Mouse (Mus musculus) kidney, adult 8-10 months (tissue): ENCODE results near the gene Akr1c18.
"Not testable (repeated sequence)": the region's sequence is repeated elsewhere in the genome, so short reads cannot be mapped to it uniquely, and the experiment has no call there.

ENCODE experiments used
- DNase-seq, 2 experiments: peaks; one replicate each; pipeline ENCODE4 v3.0.0; 2022

Gene Akr1c18

DNA sequence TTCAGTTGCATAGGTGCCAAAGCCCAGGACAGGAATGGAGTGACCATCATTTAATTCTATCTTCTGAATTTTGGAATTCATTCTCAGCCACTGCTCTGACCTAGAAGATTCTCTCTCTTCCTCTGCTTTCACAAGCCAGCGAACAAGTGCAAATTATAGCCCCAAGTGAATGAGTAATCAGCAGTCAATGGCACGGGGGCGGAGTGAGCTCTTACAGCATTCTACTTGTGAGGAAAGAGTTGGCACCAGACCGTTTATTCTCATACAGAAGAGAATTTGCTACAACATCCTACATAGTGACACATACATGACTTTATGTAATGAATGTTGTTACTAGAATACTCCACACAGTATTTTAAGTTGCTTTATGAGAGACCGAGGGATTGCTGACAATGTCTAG lies at the start of gene Akr1c18:
Gene Akr1c18, minus strand, starts transcription at position 137 of the 400 bp plus-strand sequence.
- peak; percentile 14 to 37 for DNase-seq

DNA sequence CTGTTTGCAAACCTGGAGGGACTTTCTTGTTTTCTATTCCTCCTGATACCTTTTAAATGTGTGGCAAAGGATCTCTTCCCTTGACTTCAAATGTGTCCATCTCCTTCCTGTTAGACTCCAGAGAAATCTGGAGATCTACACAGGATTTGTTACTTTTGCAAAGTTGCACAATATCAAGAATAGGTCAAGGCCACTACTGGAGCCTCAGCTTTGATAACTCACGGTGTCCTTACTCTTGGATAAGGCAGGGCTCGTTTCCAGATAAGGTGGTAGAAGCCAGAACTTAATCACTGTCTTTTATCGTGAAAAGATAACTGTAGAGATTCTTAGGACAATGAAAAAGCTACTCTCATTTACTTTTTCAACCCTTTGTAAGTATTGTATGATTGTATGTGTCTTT lies 42.1 kb upstream of the Akr1c18 start:
- DNase-seq: no peak

DNA sequence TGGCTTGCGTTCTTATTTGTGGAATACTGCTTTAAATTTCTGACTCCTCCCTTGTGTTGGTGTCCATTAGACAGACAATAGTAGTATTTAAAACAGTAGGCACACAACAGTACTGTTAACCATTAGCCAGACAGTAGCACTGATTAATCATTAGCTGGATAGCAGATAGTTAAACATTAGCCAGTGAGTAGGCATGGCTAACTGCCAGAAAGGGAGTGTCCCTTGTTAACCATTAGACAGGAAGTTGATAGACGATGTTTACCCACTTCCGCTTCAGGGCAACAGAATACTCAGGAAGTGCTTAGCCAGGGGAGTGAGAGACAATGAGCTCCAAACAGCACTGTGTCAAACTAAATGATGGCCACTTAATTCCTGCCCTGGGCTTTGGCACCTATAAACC lies 40.5 kb upstream of the Akr1c18 start, which contains the start of gene Akr1c13:
Gene Akr1c13, plus strand, starts transcription at position 247 of the 400 bp plus-strand sequence.
- DNase-seq: peak; percentile 77 to 82

DNA sequence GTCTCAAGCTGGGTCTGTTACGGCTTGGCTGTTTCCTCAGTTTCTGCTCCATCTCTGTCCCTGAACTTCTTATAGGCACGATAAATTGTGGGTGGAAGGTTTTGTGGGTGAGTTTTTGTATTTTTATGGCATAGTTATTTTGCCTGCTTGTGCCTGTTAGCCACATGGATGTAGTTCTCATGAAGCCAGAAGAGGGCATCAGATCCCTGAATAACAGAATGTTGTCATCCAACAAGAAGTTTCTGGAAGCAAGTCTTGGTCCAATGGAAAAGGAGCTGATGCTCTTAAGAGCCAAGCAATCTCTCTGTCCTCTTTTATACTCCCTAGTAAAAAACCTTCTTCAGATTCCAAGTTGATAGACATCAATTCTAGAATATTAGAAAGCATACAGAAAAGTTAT lies 37.7 kb upstream of the Akr1c18 start:
- DNase-seq: peak; percentile 45 to 46

DNA sequence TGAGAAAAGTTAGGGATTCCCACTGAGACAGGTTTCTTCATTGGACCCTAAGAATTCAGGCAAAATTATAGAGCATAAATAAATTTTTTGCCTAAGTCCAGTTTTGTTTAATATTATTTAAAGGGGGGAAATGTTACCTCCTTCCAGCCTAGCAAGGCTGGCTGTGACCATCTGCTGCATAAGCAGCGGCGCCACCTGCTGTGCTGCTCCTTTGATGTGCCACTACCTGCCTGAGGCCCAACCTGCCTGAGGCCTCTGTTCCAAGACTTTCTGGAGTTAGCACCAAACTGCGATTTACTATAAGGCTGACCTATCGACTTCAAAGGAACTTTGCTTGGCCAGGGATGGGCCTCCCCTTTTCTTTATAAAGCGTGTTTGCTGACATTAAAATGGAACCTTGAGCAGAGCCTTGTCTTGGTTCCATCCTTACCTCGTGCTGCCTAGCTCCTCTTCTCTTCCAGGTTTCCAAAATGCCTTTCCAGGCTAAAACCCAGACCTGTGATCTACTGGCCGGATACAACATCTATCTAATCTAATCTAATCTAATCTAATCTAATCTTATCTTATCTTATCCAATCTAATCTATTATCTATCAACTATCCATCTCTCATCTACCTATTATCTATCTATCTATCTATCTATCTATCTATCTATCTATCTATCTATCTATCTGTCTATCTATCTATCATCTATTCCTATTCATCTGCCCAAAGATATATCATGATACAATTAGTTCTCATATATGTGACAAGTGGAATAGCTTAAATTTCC lies 36.4 kb upstream of the Akr1c18 start:
- peak in 1 of 2 experiments; percentile 22 for DNase-seq

DNA sequence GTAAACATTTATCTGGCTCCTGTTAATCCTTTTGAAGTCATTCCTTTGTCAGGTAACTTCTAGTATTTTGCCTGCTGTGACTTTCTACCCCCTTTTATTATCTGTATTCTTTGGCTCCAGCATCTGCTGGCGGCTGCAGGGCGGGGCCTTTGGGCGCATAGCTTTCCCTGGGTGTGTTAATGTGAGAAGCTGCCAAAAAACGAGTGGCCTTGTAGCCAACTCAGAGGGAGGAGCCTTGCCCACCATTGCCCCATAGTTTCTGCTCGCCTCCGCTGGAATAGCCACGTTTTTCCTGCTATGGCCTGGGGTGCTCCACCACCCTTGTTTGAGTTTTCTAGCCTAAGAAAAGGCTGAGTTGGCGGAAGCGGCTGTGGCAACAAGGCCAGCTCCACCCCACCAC lies 32.7 kb upstream of the Akr1c18 start:
- DNase-seq: no peak

DNA sequence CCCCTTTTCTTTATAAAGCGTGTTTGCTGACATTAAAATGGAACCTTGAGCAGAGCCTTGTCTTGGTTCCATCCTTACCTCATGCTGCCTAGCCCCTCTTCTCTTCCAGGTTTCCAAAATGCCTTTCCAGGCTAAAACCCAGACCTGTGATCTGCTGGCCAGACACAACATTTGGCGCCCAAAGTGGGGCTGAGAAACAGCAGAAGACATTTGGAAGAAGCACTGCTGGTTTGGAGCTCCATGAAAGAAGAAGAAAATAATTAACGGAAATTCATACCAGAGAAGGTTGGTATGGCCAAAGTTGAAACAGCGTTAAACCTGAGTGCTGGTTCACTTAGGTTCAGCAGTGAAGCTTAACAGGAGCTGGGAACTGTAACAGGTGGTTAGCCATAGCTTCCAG lies 30.9 kb upstream of the Akr1c18 start:
- not testable (repeated sequence) for DNase-seq

DNA sequence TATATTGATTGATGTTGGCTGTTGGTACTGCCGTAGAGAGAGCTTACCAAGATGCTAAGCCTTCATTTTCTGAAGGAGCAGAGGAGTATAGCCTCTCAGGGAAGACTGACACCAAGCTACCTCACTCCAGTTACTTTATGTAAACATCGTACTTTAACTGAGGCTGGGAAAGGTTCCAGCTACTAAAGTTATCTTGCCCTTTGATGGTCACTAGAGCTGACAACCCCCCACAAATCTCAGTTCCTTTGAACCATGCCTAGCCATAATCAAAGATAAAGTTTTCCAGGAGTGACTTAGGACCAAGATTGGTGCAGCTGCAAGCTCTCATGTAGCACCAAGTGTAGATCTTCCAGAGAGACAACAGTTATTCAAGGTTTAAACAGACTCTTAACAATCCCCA lies 22.5 kb upstream of the Akr1c18 start:
- DNase-seq: no peak

DNA sequence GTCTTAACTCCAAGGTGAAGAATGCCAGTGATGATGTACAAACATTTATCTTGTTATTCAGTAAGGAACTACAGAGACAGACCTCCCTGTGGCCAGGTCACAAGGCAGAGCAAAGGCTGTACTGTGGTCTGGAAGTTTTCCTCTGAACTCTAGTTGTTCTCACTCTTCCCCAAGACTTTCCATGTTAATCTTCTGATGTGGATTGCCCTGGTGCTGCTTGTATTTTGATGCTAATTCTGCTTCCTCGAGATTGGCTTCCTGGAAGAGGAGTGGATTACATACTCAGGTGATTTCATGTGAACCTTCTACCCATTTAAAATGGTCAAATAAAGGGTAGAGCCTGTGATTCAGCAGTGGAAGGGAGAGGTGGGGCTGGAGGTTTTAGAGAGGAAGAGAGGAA lies 17.6 kb upstream of the Akr1c18 start:
- no peak for DNase-seq

DNA sequence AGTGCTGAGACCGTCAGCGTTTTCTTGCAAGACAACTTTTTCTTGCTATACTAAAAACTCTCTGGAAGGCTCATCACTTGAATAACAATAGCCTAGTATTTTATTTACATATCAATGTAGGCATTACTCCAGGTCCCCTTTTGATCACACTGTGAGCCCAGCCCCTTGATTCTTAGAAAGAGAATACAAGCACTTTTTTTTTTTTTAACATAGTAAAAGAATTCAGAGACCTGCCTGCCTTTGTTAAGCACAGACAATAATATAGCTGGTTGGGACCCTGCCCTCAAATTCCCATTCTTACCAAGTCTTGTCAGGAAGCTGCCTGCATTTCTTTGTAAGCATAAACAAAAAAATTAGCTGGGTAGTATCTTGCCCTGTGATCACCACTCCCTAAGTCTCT lies 4.8 kb upstream of the Akr1c18 start:
- DNase-seq: no peak

DNA sequence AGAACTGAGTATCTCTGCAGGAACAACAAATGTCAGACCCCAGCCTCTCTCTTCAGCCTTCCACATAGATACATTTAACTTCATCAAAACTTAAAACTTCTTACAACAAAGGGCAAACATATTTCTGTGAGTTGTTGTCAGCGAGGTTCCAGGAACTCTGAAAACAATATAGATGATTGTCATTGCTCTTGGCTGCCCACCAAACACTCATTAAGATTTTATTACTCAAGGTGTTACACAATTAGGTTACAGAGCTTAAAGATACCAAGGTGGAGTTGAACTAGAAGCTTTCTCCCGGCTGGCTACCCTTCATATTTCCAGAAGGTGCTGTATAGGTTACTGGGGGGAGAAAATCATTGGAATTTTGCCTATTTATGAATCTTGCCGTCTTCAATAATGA lies 3.1 kb upstream of the Akr1c18 start:
- no peak for DNase-seq

DNA sequence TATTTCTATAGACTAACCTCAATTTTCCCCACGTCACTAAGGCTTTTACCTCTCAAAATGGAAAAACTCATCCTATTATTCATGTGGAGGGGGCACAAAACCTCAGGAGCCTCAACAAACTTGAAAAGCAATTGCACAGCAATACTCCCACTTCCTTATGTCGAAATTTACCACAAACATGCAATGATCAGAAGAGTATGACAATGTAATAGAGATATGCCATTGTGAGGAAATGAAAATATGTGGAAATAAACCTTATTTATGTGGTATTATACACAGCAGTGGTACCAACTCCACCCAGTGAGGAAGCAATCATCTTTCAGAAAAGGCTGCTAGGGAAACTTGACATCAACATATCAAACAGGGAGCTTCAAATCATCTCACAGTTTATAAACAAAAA lies 2.5 kb upstream of the Akr1c18 start:
- no peak for DNase-seq

DNA sequence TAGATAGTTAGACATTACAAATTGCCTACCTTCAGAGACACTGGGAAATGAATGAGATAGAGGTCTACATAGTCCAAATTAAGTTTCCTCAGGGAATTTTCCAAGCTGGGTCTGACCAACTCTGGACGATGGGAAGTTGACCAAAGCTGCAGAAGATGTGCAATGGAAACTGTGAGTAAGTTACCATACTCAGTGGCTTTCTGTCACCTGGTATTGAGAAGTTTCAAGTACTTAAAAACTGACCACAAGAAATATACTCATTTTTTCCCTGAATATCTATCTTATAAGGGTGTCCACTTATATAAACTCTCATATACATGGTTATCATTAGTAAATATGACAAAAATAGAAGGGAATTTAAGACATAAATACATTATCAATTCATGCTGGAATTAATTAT lies 6.2 kb downstream of the Akr1c18 start:
- no peak for DNase-seq

DNA sequence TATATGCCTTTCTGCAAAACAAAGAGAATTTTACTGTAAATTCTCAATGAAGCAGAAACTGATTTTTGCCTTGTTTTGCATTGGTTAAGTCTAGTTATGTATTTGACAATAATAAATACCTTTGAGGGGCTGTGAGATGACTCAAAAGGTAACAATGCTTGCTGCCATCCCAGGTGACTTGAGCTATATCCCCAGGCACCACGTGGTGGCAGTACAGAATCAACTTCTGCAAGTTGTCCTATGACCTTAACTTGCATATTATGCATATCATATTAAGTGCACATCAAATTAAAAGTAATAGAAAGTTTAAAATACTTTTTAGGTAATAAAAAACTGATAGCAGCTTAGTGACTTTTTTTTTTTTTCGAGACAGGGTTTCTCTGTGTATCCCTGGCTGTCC lies 17.4 kb downstream of the Akr1c18 start:
- peak in 1 of 2 experiments; percentile 53 for DNase-seq

DNA sequence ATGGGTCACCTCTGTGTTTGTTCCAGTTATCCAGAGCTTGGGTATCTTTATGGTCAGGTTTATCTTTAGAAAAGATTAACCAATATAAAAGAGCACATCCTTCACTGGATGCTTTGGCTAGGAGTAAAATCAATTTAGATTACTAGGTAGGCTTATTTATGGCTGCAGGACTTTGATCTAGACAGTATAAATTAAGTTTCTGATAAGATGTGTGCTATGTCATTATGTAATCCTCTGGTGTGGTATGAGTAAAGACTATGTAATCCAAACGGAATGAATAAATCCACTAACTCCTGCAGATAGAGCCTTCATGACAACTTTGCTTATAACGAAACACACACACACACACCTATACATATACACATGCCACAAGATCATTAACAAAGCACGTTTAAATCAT lies 18.7 kb downstream of the Akr1c18 start:
- no peak for DNase-seq

DNA sequence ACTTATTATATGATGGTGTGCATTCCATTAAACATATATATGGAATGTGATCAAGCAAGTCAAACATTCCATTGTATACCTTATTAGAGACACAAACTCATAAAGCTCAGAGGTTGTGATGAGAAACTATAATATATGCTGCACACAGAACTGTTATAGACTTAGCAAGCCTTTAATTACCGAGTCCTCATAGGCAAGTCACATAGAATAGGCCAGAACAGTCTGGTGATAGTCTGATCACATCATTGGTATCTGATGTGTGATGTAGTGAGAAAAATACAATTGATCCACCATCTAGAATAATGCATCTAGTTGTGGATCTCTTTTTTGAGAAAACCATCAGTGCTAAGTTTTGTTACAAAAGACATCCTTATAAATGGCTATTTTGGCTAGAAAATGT lies 19.1 kb downstream of the Akr1c18 start:
- DNase-seq: no peak

DNA sequence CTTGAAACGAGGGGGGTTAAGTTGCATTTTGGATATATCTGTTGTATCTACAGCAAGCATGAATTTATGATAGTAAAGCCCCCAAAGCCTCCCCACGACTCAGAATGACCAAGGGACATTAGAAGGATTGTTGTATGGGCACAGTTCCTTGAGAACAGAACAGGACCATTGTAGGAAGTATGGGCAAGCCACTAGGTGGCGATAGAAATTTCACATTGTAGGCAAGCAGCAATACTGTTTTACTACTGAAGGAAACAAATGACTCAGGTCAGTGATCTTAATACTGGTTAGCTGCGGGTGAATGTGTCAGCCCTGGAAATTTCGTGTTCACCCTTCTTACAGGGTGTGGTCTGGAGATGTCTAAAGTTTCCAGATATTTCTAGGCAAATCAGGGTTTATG lies 21.4 kb downstream of the Akr1c18 start:
- DNase-seq: peak; percentile 32 to 37

DNA sequence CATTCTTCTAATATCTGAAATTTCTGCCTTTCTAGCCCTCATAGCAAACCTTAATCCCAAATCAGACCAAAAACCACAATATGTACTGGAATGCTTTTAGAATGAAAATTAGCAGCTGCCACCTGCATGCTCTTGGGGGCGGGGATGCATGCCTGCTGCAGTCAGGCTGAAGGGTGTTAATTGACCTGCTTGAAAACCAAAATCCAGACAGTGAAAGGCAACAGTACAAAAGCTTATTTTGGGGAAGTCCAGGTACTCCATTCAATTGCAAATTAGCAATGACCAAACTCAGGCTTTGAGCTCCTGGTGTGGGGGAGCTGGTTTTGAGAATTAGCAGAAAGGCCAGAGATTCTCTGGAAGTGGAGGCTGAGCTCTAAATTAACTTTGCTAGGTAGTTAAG lies 24.6 kb downstream of the Akr1c18 start:
- DNase-seq: not testable (repeated sequence)

DNA sequence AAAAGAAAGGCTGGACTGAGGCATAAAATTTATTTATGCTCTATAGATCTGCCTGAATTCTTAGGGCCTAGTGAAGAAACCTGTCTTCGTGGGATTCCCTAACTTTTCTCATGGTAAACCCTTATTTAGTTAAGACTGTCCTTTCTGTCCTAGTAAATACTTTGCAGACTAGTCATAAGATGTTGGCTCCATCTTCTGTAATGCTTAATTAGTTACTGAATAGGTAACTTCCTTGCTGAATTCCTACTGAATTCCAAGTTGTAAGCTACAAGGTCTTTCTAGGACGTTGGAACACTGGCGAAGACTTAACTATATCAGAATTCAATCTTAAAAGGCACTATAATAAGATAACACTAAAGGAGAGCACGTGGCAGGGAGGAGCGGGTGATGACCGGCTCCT lies 26.0 kb downstream of the Akr1c18 start:
- peak in 1 of 2 experiments; percentile 48 for DNase-seq

DNA sequence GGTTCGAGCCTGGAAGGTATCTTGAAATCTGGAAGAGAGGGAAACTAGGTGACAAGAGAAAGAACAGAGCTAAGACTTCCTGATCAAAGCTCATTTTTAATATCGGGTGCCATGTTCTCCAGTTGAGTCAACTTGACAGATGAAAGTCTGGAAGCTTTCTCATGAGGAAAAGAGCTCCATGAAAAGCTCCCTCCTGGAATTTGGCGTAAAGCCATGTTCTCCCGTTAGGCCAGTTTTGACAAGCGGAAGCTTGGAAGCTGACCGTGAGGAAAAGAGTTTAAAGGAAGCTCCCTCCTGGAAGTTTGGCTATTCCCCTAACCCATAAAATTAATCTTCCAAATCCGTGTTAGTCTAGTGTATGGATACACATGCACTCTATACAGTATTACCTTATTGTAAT lies 27.3 kb downstream of the Akr1c18 start:
- DNase-seq: peak; percentile 17 to 48

DNA sequence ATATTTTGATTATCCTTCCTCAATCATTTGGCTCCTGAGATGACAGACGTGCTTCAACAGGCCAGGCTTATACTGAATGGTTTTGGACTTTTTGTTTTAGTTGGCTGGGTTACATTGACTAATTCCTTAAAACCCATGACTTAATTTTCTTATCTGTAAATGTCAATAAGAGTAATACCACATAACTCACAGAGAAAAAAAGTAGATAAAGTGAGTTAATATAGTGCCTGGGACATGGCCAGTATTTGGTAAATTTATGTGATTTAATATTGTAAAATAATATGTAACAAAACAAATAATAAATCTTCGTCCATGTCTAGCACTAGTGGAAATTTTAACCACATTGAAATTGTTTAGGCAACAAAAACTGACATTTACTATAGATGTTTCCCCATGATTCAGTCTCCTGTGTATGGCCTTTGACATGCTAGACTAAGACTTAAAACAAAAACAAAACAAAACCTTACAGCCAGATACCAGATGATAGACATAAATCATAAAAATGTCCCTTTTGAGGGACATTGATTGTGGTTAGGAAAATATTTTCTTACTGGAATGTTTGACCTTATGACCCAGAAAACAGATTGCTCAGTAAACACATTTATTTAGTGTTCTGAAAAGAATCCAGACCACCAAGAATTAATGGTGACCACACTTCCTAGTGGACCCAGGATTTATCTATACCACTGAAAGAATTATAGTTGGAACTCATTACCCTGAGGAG lies 31.1 kb downstream of the Akr1c18 start:
- no peak for DNase-seq

DNA sequence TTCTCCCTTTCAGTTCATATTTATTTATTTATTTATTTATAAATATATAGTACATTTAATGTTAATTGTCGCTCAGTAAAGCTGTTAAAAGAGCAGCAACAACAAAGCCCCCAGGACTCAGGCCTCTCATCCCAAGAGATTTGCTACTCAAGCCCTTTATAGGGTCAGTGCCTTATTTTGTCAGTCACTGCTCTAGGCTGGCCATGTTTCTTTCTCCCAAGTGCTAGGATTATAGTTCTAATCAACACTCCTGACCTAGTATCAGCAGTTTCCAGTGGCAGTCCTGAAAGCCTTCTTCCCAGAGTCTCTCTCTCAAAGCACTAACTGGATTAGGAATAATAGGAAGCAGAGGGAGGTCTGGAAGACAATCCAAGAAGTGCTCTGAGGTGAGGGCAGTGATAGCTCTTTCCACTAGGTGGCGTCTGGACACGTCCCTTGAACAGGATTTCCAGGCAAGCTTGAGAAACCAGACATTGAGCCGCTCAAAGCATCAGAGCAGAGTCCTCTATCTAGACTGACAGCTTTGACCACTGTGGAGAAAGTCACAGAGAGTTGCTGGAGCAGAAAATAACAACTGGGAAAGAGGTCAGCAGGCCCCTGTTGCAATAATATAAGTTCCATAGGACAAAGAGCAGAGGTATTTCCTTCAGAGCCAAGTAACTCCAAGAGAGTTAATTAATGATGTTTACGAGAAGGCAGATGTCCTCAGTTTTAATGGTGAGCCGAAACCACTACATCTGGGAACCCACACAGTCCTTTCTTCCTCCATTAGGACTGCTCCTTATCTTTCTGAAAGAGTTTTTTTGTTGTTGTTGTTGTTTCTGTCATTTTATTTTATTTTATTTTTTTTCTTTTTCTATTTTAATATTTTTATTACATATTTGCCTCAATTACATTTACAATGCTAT lies 39.9 kb downstream of the Akr1c18 start:
- peak; percentile 70 to 84 for DNase-seq

DNA sequence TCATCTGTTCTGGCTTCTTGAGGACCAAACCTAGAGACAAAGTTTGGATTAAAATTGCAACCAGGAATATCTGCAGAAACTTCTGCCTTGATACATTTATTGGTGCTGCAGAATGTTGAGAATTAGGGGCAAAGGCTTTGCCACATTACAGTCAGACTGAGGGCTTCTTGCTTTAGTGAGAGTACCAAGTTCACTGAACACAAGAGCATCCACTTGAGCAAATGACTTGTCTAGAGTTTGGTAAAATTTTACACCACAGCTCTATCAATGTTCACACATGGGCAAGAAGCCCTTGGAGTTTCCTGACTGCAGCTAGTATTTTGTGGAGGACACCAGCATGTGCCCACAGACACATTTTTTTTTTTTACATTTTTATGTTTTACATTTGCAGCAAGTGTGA lies 47.7 kb downstream of the Akr1c18 start:
- peak in 1 of 2 experiments; percentile 45 for DNase-seq
